Mouse (Mus musculus): ENCODE measurements at regions not wholly inside any gene's neighbourhood (a gene's known extent, or its start where the extent isn't known, plus 50 kb on each side); places are given as distances from the start of the nearest gene placed in this dataset.

DNA sequence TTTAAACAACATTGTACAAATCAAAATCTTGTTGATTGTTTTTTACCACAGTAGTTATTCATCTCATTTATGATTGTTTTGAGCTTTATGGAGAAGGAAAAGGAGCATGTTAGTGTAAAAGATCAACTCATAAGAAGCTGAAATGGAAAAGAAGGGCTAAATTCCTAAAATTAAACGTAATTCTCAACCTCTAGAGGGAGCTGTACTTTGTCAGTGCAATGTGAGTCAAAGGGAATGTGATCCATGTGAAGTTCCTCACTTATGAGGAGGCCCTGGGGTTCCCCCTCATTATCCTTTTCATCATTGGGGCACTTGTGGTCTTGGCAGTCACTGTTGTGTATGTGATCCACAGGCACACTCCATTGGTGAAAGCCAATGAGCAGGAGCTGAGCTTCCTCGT is 54.0 kb upstream of the Vmn2r7 start:
- no peak for ATAC-seq (ENCODE audit: insufficient number of reproducible peaks, insufficient read depth, low FRiP score, low TSS enrichment)
- Histone ChIP-seq H3K9ac (no peak overlapping the region), H3K9me3 (no peaks in the 10 kb centered on the region), H3K27me3 (no peaks in the 10 kb centered on the region), H3K36me3 (no peaks in the 10 kb centered on the region), H3K4me3 (no peak overlapping the region), H3K4me2 (replicated peaks) (no peak overlapping the region), H3K4me1 (no peaks in the 10 kb centered on the region), H3K27ac (no peak overlapping the region)
- 64% methylated on average over 2 of the region's 2 CpGs for WGBS

DNA sequence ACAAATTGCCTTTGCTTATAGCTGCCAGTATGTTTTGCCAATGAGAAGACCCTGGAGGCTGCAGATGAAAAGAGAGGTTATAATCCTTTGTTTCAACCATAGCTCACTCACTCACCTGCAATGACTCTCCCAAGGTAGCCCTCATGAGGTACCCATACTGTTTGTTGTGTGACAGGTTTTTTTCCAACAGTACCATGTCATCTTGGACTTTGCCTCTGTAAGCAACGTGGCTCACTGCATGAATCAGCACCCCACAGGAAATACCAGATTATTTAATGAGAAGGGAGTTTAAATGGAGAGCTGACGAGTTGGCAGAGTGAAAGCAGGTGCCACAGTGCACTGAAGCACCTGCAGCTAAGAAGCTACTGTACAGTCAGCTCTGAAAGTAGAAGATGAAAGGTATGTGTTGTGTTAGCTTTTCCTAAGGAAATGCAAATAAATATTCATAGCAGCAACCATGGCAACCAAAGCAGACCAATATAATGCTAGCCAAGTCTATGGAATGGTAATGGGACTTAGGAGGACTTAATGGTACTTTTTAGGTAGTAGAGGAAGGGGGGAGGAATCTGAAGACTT is 56.8 kb upstream of the Vmn2r7 start:
- no peak for ATAC-seq (ENCODE audit: insufficient number of reproducible peaks, insufficient read depth, low FRiP score, low TSS enrichment)
- no peaks in the 10 kb centered on the region for H3K4me1 ChIP-seq
- H3K27ac ChIP-seq = no peak overlapping the region
- H3K9ac ChIP-seq = no peak overlapping the region
- no peak overlapping the region for H3K4me3 ChIP-seq
- no peaks in the 10 kb centered on the region for H3K9me3 ChIP-seq
- H3K36me3 ChIP-seq = no peaks in the 10 kb centered on the region
- WGBS = 33% methylated on average over 2 of the region's 2 CpGs
- no peaks in the 10 kb centered on the region for H3K27me3 ChIP-seq
- H3K4me2 ChIP-seq (replicated peaks) = no peak overlapping the region

DNA sequence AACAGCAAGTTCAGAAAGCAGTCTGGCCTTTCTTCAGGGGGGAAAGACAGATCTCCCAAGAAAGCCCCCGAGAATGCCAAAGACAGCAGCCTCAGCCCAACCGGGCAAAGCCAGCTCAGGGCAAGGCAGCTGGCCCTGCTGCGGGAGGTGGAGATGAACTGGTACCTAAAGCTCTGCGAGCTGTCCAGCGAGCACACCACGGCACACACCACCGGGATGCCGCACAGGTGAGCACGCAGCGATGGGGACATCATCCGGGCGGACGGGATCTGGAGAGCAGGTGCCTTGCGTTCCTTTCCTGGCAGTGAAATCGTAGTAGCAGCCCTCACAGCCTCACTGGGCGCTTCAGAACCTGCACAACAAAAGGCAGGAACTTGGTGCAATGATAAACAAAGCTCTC is 104.7 kb upstream of the Vmn2r7 start:
- 10% methylated on average over 16 of the region's 16 CpGs for WGBS
- Histone ChIP-seq H3K4me3 (peak overlapping the region; percentile 19), H3K9me3 (no peaks in the 10 kb centered on the region), H3K27ac (no peak overlapping the region), H3K27me3 (peaks cover 4% of the 10 kb centered on the region), H3K9ac (no peak overlapping the region), H3K4me1 (peaks cover 6% of the 10 kb centered on the region; the same call in 1 of the 2 replicates), H3K36me3 (no peaks in the 10 kb centered on the region), H3K4me2 (replicated peaks) (peak overlapping the region; percentile 48)
- ATAC-seq (ENCODE audit: insufficient number of reproducible peaks, insufficient read depth, low FRiP score, low TSS enrichment) = no peak

DNA sequence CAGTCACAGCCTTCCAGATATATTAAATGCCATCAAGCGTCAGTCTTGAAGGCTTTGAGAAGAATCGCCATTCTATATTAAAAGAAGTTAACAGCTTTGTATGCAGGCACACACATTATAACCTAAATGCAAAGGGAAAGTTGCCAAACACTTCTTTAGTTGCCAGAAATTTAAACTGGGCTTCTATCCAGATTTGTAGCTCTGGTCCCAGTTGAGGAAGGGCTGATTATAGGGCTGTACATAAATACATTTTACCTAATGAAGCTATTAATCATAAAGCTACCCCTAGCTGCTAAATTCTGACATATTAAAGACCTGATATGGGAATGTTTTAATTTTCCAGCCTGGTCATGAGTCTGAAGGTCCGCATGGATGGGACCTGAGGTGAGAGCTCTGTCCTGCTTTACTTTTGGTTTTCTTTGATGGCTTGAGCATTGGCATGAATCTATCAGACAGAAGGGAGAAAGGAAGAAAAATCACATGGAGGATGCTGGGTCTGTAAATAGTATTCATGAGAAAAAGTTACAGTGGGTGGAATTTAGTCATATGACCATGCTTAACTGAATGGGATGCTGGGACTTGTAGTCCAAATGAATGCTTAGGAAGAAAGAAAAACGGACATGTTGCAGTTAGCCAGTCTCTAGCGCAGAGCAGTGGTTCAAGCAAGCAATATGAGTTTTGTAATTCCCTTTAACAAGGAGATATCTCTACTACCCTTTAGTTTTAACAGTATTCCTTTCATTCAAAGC is 120.3 kb upstream of the Vmn2r7 start:
- Histone ChIP-seq H3K27ac (no peak overlapping the region), H3K9me3 (no peaks in the 10 kb centered on the region), H3K27me3 (no peaks in the 10 kb centered on the region), H3K9ac (no peak overlapping the region), H3K36me3 (no peaks in the 10 kb centered on the region), H3K4me2 (replicated peaks) (no peak overlapping the region), H3K4me1 (no peaks in the 10 kb centered on the region), H3K4me3 (no peak overlapping the region)
- WGBS = 63% methylated on average over 5 of the region's 5 CpGs
- ATAC-seq (ENCODE audit: insufficient number of reproducible peaks, insufficient read depth, low FRiP score, low TSS enrichment) = no peak

DNA sequence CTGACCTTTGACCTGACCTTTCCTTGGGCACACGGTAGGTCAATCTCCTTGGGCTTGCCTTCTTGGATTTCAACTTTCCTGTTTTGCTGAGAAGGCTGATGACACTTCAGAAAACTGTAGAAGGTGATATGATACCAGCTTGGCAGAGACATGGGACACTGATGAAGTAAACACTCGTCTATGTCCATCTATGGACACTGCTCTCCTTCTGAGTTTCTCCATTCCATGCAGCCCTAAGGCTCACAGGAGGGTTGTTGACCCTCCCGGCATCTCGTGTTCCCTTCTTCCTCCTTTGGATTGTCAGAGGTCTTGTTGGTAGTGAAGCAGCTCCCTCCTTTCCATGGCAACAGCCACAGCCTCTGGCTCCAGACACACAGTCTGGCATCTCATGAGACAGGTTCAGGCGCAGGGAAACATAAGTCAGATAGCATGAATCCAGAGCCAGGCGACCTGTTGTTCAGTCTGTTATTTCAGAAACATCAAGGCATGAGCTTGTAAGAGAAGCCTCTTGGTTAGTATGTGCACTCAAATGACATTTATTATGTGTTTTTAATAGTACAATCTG is 120.9 kb upstream of the Vmn2r7 start:
- Histone ChIP-seq H3K9me3 (no peaks in the 10 kb centered on the region), H3K4me3 (no peak overlapping the region), H3K4me2 (replicated peaks) (no peak overlapping the region), H3K27ac (no peak overlapping the region), H3K36me3 (no peaks in the 10 kb centered on the region), H3K4me1 (no peaks in the 10 kb centered on the region), H3K9ac (no peak overlapping the region), H3K27me3 (no peaks in the 10 kb centered on the region)
- ATAC-seq (ENCODE audit: insufficient number of reproducible peaks, insufficient read depth, low FRiP score, low TSS enrichment) = no peak
- WGBS = 36% methylated on average over 6 of the region's 6 CpGs

DNA sequence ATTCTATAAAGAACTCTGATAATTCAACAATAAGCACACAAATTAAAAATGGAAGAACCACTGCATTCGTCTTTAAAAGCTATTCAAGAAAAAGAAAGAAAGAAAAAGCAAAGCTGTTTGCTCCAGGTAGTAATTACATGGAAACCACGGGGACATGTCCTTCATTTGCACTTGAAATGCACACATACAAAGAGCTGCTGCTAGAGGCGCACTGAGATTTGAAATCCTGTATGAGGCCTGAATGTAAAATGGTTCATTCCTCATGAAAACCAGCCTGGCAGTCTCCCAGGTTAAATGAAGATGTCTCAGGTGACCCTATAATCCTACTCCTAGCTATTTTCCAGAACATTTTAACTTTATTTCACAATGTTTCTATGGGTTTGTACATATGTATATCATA is 123.7 kb upstream of the Vmn2r7 start:
- WGBS = 65% methylated on average over 3 of the region's 3 CpGs
- H3K27ac ChIP-seq = no peak overlapping the region
- no peaks in the 10 kb centered on the region for H3K36me3 ChIP-seq
- no peak overlapping the region for H3K4me3 ChIP-seq
- no peak overlapping the region for H3K9ac ChIP-seq
- H3K27me3 ChIP-seq = no peaks in the 10 kb centered on the region
- H3K4me2 ChIP-seq (replicated peaks) = no peak overlapping the region
- no peak for ATAC-seq (ENCODE audit: insufficient number of reproducible peaks, insufficient read depth, low FRiP score, low TSS enrichment)
- H3K9me3 ChIP-seq = no peaks in the 10 kb centered on the region
- no peaks in the 10 kb centered on the region for H3K4me1 ChIP-seq

DNA sequence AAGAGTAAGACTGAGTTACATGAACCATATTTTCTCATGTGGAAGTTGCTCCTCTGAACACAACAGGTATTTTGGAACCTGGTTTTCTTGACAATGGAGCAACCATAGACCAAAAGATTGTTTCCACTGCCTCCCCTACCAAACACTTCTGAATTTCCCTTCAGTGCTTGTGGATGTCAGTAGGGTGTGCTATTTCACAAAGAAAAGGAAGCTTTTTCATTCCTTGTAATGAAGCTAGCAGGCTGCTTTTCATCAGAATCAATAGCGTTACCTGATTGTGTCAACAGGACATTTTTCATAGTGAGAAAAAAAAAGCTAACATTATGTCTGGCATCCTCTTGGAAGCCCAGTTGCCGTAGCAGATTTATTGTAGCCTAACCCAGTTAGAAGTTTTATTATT is 124.8 kb upstream of the Kcnab1 start:
- H3K36me3 ChIP-seq = no peaks in the 10 kb centered on the region
- no peaks in the 10 kb centered on the region for H3K9me3 ChIP-seq
- no peak overlapping the region for H3K27ac ChIP-seq
- no peaks in the 10 kb centered on the region for H3K4me1 ChIP-seq
- H3K27me3 ChIP-seq = no peaks in the 10 kb centered on the region
- H3K4me2 ChIP-seq (replicated peaks) = no peak overlapping the region
- no peak for ATAC-seq (ENCODE audit: insufficient number of reproducible peaks, insufficient read depth, low FRiP score, low TSS enrichment)
- no peak overlapping the region for H3K9ac ChIP-seq
- 65% methylated on average over 2 of the region's 2 CpGs for WGBS
- no peak overlapping the region for H3K4me3 ChIP-seq

DNA sequence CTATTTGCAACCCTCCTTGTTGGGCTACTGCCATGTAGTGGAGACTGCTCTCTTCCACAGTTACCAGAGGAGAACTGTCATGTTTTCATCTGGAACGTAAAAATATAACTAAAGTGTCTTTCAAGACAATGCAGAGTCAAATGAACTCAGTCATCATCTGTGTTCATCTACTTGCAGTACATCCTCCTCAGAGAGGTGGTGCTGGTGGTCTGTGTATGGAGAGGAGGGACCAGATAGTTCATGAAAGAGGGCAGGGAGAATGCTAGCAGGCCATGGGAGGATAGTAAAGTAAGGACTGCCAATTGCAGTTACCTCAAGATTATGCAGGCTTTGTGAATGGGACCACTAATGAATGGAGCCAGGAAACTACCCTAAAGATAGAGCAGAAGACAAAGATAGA is 121.5 kb upstream of the Kcnab1 start:
- H3K9me3 ChIP-seq = no peaks in the 10 kb centered on the region
- H3K36me3 ChIP-seq = no peaks in the 10 kb centered on the region
- WGBS = 85% methylated on average over 1 of the region's 1 CpGs
- H3K4me1 ChIP-seq = no peaks in the 10 kb centered on the region
- H3K4me3 ChIP-seq = no peak overlapping the region
- H3K9ac ChIP-seq = no peak overlapping the region
- no peak overlapping the region for H3K4me2 ChIP-seq (replicated peaks)
- no peaks in the 10 kb centered on the region for H3K27me3 ChIP-seq
- ATAC-seq (ENCODE audit: insufficient number of reproducible peaks, insufficient read depth, low FRiP score, low TSS enrichment) = no peak
- no peak overlapping the region for H3K27ac ChIP-seq

DNA sequence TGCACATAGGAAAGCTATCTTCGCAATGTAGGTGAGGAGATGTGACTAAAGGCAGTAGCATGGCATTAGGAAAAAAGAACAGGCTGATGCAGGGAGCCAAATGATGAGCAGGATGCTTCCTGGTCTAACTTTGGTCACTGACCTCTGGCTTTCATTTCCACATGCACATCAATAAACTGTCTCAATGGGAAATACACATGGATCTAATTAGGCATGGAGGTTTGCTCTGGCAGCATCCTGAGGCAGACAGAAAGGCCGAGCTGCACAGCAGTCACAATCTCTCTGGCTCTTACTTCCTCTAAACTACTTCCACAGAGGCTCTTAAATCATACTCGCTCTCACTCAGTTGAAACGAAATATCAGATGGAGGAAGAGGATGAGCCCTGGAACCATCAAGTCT is 112.7 kb upstream of the Kcnab1 start:
- no peak overlapping the region for H3K4me2 ChIP-seq (replicated peaks)
- WGBS = 39% methylated on average over 4 of the region's 4 CpGs

DNA sequence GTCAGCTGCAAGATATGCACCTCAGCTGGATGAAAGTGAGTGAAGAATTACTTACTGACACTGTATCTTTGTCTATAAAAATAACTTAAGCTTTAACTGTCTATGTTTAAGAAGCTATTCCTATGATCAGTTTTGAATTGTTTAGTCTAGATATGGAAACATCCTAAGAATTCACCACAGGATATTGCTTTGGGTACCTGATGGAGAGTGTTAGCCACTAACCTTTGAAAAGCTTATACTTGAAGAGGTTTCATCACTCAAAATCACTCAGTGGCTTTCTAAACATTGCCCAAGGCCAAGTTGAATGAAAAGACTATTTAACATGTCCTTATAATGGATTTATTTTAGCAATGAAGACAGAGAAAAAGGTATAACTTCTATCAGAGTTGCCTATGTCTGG is 111.6 kb upstream of the Kcnab1 start:
- Histone ChIP-seq H3K9me3 (no peaks in the 10 kb centered on the region), H3K27ac (no peak overlapping the region), H3K4me1 (peaks cover 9% of the 10 kb centered on the region), H3K9ac (no peak overlapping the region), H3K36me3 (no peaks in the 10 kb centered on the region), H3K4me3 (no peak overlapping the region), H3K4me2 (replicated peaks) (no peak overlapping the region), H3K27me3 (no peaks in the 10 kb centered on the region)
- ATAC-seq (ENCODE audit: insufficient number of reproducible peaks, insufficient read depth, low FRiP score, low TSS enrichment) = no peak

More for the DNA sequence above, 112.7 kb upstream of the Kcnab1 start:
- Histone ChIP-seq H3K4me3 (no peak overlapping the region), H3K36me3 (no peaks in the 10 kb centered on the region), H3K9me3 (no peaks in the 10 kb centered on the region), H3K4me1 (peaks cover 9% of the 10 kb centered on the region), H3K27me3 (no peaks in the 10 kb centered on the region), H3K27ac (no peak overlapping the region), H3K9ac (no peak overlapping the region)
- no peak for ATAC-seq (ENCODE audit: insufficient number of reproducible peaks, insufficient read depth, low FRiP score, low TSS enrichment)

DNA sequence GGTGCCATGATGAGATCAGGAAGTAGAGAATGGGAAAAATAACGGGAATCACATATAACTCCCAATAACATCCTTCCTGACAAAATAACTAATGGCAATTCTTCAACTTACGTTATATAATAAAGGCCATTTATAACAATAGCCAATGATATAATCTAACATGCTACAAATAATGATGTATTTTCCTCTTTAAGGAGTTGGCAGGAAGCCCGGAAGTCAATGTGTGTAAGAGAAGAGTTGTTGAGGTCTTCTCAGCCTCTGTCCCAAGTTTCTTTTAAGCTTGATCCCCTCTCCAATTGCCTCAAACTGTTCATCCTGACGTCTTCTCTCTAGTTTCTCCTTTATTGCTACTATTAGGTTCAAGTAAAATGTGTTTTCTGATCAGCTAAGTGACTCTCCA is 108.1 kb upstream of the Kcnab1 start:
- Histone ChIP-seq H3K4me2 (replicated peaks) (no peak overlapping the region), H3K27me3 (no peaks in the 10 kb centered on the region), H3K4me3 (no peak overlapping the region), H3K9ac (no peak overlapping the region), H3K9me3 (no peaks in the 10 kb centered on the region), H3K27ac (no peak overlapping the region), H3K4me1 (peaks cover 6% of the 10 kb centered on the region), H3K36me3 (no peaks in the 10 kb centered on the region)
- 83% methylated on average over 4 of the region's 4 CpGs for WGBS
- ATAC-seq (ENCODE audit: insufficient number of reproducible peaks, insufficient read depth, low FRiP score, low TSS enrichment) = no peak

DNA sequence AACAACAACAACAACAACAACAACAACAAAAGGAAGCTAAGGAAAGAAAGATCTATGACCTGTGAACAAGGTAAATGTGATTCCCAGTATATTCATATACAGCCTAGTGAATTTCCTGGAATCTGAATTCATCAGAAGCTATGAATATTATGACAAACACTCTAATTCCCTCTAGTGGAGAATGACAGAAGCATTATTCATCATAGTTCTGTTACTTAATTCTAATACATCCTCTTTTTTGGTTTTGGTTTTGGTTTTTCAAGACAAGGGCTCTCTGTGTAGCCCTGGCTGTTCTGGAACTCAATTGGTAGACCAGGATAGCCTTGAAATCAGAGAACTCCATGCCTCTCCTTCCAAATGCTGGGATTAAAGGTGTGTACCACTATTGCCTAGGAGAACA is 106.6 kb upstream of the Kcnab1 start:
- Histone ChIP-seq H3K27ac (no peak overlapping the region), H3K4me2 (replicated peaks) (no peak overlapping the region), H3K9ac (no peak overlapping the region), H3K36me3 (no peaks in the 10 kb centered on the region), H3K4me1 (no peaks in the 10 kb centered on the region), H3K27me3 (no peaks in the 10 kb centered on the region), H3K9me3 (no peaks in the 10 kb centered on the region), H3K4me3 (no peak overlapping the region)
- ATAC-seq (ENCODE audit: insufficient number of reproducible peaks, insufficient read depth, low FRiP score, low TSS enrichment) = no peak
